Mouse (Mus musculus) gastrocnemius, postnatal 25 days (tissue): Measurements from ENCODE around the gene Phgr1. TPM values are rescaled to one million over a fixed set of nuclear protein-coding genes. Genes with fewer than 3 reads are reported as not detected.

Source experiments
- DNase-seq: peaks from one replicate; pipeline ENCODE4 v3.0.0; 2022
- long read RNA-seq, 2 experiments: library from polyadenylated mRNA; stranded (forward); transcript quantifications; one replicate each; pipeline ENCODE4 v2.0.0; 2021
- total RNA-seq, 2 experiments: library from RNA; stranded (reverse); gene quantifications; 1 replicate in 1 of 2; 2 replicates in 1 of 2; pipeline ENCODE4 v1.2.3; 2021

Phgr1 gene
- total RNA-seq, result not detected
- long read RNA-seq, experiment 1, result 0 reads
- long read RNA-seq, experiment 2, result 0 reads

- no peak for DNase-seq
Measured at GRCm38 (mm10) chr2:118772158-118772874, at the start of gene Phgr1. TSS of gene Phgr1 (plus strand) at chr2:118772769.

- no peak for DNase-seq
Measured at GRCm38 (mm10) chr2:118723693-118724486, 48.7 kb upstream of the Phgr1 start.

- no peak for DNase-seq
Measured at GRCm38 (mm10) chr2:118725511-118725910, 47.1 kb upstream of the Phgr1 start.

GRCm38 (mm10) chr2:118726873-118727272 lies 45.7 kb upstream of the Phgr1 start:
- no peak for DNase-seq

- no peak for DNase-seq
Measured at GRCm38 (mm10) chr2:118727911-118728310, 44.7 kb upstream of the Phgr1 start.

- DNase-seq, result no peak
Measured at GRCm38 (mm10) chr2:118728337-118728736, 44.2 kb upstream of the Phgr1 start, which contains the start of gene Plcb2. TSS of gene Plcb2 (minus strand) at chr2:118728438.

GRCm38 (mm10) chr2:118729194-118729593 lies 43.4 kb upstream of the Phgr1 start:
- no peak for DNase-seq

GRCm38 (mm10) chr2:118729816-118730621 lies 42.5 kb upstream of the Phgr1 start:
- DNase-seq, result no peak

- peak; percentile 50 for DNase-seq
Measured at GRCm38 (mm10) chr2:118730622-118730915, 42.0 kb upstream of the Phgr1 start.

- no peak for DNase-seq
Measured at GRCm38 (mm10) chr2:118731981-118732380, 40.6 kb upstream of the Phgr1 start.

- DNase-seq, result no peak
Measured at GRCm38 (mm10) chr2:118733341-118733740, 39.2 kb upstream of the Phgr1 start.

- no peak for DNase-seq
Measured at GRCm38 (mm10) chr2:118740341-118740740, 32.2 kb upstream of the Phgr1 start.

GRCm38 (mm10) chr2:118741183-118741582 lies 31.4 kb upstream of the Phgr1 start:
- no peak for DNase-seq

- no peak for DNase-seq
Measured at GRCm38 (mm10) chr2:118743261-118743943, 29.2 kb upstream of the Phgr1 start.

- DNase-seq, result no peak
Measured at GRCm38 (mm10) chr2:118744621-118745020, 27.9 kb upstream of the Phgr1 start.

- peak; percentile 95 for DNase-seq
Measured at GRCm38 (mm10) chr2:118745232-118745884, 27.2 kb upstream of the Phgr1 start, which contains the start of gene Inafm2. TSS of gene Inafm2 (plus strand) at chr2:118745758.

- no peak for DNase-seq
Measured at GRCm38 (mm10) chr2:118745915-118746901, 26.4 kb upstream of the Phgr1 start.

- DNase-seq, result no peak
Measured at GRCm38 (mm10) chr2:118747301-118747960, 25.1 kb upstream of the Phgr1 start.

GRCm38 (mm10) chr2:118749341-118749884 lies 23.2 kb upstream of the Phgr1 start:
- DNase-seq, result no peak
